Mouse (Mus musculus) natural killer cell, adult 2 months (primary cell): Measurements from ENCODE around the gene Trhr2.
"Not testable (repeated sequence)": the region's sequence is repeated elsewhere in the genome, so short reads cannot be mapped to it uniquely, and the experiment has no call there.

ENCODE experiments used
- DNase-seq, 2 experiments: peaks; one replicate each; pipeline ENCODE4 v3.0.0; 2022; ENCODE audit warnings: low spot score in 2 of 2

Gene Trhr2

GRCm38 (mm10) chr8:122332753-122333506 lies 27.6 kb downstream of the Trhr2 start:
- DNase-seq = peak; percentile 77 to 85

GRCm38 (mm10) chr8:122331134-122331523 lies 29.4 kb downstream of the Trhr2 start:
- DNase-seq = no peak

DNA sequence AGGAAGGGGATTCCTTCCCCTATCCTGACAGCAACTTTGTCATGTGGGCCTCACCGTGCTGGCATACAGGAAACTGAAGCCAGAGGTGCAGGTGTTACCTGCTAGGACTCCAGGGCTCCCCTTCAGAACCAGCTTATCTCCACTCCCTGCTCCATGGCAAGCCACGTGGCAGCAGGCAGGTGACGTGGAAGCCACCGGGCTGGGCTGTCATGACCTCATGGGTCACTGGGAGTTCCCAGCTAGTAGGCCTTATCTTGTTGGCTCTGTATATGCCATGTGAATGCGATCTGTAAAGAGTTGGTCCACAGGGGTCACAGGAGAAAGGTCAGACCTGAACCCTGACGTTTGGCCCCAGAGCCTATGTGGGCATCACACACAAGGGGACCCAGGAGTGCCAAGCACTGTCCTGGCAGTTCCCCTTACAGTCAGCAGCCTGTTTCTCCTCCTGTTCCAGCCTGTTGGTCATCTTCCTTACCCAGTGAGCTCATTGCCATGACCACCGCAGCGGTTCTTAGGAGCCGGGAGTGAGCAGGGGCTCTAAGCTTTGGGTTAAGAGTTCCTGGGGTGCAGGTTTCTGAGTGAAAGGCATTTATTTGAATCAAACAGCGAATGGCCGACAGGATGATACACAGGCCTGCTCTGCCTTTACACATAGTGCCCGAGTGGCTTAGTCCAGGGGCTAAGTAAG lies 30.0 kb downstream of the Trhr2 start:
- no peak for DNase-seq

DNA sequence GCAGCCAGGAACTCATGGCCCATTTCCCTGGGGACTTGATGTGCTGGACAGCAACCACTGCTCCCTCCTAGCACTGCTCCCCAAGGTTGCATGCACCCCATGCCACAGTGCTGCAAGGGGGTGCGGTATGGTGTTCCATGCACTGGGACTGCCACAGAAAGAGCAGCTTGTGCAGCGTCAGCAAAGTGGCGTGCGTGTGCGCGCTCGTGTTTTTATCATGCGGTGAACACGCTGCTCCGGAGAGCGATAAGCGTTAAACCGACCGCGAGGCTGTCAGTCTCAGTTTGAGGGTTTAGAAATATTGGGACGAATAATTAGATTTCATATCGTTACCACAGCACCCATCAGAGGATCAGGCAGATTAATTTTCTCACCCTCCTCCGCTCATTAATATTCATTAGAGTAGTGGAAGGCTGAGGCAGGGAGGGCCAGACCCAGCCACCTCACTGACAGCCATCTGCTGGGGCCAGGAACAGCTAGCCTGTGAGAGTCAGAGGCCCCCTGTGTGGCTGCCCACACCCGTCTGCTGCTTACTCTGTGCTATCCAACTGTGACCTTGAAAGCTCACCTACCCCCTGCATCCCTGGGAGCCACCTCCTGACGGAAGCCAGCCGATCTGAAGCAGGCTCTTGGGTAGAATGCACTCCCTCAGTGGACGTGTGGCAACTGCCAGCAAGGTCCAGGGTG lies 30.9 kb downstream of the Trhr2 start:
- no peak for DNase-seq

- no peak for DNase-seq
Measured at GRCm38 (mm10) chr8:122329072-122329471, 31.5 kb downstream of the Trhr2 start.

DNA sequence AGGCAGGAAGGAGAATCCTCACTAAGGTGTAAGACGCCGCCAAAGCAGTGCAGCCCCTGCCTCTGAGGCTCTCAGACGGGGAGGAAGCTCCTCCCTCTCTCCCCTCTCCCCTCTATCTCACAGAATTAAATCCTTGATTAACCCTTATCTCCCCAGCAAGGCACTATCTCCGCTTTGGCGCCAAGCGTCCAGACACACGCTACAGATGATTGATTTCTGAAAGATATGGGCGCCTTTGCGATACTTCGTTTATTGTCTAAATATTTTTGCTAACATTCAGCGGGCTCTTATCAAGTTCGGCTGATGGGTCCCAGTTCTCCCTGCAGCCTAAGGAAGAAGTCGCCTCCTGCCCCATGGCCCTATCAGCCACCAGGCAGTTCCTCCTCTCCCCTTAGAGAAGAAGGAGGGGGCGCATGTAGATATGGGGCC lies 34.4 kb downstream of the Trhr2 start:
- no peak for DNase-seq

GRCm38 (mm10) chr8:122325196-122325595 lies 35.4 kb downstream of the Trhr2 start:
- DNase-seq = no peak

DNA sequence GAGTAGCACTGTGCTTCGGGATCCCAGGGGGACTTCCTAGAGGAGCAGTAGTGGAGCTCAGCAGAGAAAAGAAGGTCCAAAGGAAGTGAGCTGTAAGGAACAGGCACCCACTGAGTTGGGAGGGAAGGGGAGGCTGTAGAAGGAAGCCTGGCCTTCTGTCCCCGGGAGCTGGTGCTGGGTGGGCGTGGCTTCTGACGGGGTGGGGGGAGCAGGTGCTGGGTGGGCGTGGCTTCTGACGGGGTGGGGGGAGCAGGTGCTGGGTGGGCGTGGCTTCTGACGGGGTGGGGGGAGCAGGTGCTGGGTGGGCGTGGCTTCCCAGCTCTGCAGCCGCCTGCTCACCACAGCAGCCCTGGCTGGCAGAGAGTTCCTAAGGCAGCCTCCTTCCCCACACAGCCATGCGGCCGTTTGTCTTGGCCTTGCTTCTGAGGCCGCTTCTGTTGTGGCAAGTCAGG lies 36.6 kb downstream of the Trhr2 start:
- not testable (repeated sequence) for DNase-seq

GRCm38 (mm10) chr8:122322792-122323191 lies 37.8 kb downstream of the Trhr2 start:
- DNase-seq = peak; percentile 53 to 68

DNA sequence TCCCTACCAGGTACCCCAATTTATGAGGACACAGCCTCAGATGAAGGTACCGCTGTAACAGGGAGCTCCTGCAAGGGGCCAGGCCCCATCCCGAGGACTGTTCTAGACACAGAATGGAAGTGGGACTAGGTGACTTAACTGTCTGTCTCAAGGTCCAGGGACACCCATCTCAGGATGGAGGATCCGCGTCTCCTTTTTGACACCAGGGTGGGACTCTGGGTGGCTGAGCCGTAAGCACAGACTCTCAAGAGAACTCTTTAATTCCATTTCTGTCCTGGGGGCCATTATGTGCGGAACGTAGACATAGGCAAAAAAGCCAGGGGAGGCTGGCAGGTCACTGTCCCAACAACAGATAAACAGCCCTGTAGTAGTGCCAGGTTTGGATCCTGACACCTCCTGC lies 38.4 kb downstream of the Trhr2 start:
- DNase-seq = no peak

DNA sequence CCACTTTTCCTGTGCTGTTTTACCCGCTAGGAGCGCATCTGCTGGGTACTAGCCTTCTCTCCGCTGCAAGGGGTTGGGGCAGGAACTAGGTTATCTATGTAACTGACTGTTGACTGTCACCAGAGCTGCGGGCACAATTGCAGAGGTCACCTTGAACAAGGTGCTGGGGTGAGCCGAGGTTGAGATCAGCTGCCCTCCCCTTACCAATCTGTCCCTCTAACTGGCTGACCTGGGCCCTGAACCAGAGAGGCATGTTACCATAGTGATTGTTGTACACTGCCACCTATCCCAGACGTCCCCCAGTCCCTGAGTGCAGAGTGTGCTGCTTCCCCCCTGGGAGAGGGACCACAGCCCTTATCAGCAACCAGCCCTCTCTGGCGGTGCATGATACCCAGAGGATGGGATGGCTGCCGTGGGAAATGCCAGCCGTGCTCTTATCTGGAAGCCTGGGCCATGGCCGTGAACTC lies 39.1 kb downstream of the Trhr2 start:
- no peak for DNase-seq

DNA sequence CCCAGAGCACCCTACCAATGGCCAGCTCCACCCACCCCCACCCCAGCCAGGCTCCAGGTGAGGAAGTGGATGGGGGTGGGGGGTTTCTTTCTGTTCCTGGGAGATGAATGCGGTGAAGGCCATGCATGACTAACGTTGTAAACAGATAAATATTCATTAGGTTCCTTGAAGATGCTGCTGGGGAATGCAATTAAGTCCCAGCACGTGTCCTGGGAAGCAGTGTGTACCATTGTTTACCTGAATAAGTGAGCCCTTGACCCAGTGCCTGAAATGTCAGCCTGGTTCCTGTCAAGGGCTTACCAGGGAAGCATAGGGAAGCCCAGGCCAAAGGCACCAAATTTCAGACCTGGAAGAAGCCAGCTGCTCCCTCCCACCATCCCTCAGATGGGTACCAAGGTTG lies 40.0 kb downstream of the Trhr2 start:
- no peak for DNase-seq

- no peak for DNase-seq
Measured at GRCm38 (mm10) chr8:122319708-122320075, 40.9 kb downstream of the Trhr2 start.

DNA sequence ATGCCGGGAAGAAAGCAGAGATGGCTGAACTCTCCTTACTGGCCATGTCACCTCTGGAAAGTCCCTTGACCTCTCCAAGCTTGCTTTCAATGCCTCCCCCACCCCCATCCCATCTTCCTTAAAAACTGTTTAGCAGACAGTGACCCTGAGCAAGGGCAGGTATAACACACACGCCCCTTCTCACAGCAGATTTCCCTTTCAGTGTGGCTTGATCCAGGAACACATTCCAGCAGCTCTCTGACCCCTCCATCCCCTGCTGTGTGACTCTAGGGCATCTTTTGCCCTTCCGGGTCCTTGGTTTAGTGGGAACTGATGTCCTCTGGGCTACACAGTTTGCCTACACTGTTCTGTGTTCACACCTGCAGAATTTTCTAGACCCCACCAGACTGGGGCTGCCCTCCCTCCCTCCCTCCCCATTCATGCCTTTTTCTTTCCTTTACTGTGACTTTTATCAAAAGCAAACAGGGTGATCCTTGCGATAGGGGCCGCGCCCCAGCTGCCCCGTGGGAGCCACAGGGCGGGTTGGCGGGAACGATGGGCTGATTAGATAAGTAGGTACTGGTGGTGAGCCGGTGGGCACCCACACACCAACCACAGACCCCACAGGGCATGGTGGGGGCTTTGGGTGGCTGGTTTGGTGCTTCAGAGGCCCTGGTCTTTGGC lies 41.4 kb downstream of the Trhr2 start:
- no peak for DNase-seq

DNA sequence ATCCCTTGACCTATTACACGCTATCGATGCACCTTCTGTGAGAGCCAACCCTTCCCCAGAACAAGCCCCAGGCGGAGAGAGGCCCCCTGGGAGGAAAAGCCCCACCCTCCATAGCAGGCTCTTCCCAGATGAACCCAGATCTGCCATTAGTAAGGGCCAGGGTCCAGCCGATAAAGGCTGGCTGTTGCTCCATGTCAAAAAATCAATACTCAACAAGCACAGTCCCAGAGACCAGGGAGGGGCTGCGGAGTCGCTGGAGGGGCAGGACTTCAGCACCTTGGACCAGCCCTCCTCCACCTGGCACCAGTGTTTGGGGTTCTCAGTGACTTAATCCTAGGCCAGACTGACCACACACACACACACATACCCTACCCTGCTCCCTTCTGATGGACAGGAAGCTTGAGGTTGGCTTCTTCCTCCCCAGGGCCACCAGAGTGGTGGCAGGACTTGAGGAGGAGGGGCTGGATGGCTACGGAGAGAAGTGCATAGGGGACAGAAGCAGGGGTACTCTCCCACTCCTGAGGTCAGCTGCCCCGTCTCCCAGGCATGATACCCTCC lies 42.5 kb downstream of the Trhr2 start:
- peak; percentile 63 to 81 for DNase-seq

- no peak for DNase-seq
Measured at GRCm38 (mm10) chr8:122316402-122316801, 44.1 kb downstream of the Trhr2 start.

- DNase-seq = peak; percentile 75 to 83
Measured at GRCm38 (mm10) chr8:122314899-122315496, 45.5 kb downstream of the Trhr2 start.

DNA sequence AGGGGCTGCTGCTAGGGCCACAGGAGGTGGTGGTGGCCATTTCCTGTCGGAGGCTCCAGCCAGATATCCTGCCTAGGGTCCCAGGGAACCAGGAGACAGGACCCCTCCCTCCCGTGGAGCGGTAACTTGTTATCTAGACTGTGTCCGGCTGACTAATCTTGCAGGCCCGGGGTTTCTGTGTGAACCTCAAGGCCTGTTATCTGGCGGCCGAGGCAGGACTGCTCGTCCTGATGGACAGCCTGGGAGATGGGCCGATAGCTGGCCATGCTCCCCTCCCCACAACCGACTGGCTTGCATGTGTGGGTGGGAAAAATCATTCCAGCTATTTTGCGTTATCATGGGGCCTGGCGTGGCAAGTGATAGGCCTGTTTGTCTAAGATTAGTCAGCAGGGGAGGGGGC lies 47.2 kb downstream of the Trhr2 start:
- no peak for DNase-seq

- no peak for DNase-seq
Measured at GRCm38 (mm10) chr8:122312553-122312952, 48.0 kb downstream of the Trhr2 start.

GRCm38 (mm10) chr8:122311115-122311514 lies 49.4 kb downstream of the Trhr2 start:
- no peak for DNase-seq

DNA sequence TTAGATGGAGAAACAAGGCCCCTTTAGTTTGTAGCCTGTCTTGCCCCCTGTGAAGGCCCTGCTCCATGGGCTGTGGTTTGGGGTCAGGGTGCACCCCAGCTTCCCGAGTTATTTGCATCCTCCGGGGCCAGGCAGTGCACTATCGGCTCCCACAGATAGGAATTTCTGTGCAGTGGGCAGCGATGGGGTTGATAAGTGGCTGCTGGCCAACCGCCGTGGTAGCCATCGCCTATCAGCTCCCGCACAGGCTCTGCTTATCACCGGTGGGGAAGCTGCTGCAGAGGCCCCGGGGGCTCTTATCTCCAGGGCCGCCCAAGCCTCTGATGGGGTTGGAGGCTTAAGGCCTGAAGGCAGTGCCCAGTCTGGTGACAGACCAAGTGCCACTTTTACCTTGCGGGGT lies 51.3 kb downstream of the Trhr2 start:
- DNase-seq = no peak
